Mouse (Mus musculus): ENCODE measurements at regions not wholly inside any gene's neighbourhood (a gene's known extent, or its start where the extent isn't known, plus 50 kb on each side); places are given as distances from the start of the nearest gene placed in this dataset.

GRCm38 (mm10) chr4:31627053-31627452 is 336.8 kb upstream of the Map3k7 start:
- DNase-seq: no peak

DNA sequence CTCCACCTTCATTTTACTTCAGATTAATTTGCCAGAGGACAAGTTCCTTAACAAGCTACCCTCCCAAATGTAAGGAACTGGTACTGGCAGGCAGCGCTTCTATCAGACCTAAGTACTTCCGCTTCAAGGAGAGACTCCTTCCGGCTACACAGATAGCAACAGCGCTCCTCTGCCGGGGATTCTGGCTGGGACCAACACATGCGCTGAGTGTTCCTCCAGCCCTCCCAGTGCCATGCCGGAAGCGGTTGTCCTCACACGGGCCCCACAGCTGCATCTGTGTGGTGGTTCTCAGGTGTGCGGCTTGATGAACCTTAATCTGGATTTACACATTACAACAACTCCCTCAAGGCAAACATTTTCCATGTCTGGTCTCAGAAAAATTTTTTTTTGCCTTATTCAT is 336.1 kb upstream of the Map3k7 start:
- no peak for DNase-seq

DNA sequence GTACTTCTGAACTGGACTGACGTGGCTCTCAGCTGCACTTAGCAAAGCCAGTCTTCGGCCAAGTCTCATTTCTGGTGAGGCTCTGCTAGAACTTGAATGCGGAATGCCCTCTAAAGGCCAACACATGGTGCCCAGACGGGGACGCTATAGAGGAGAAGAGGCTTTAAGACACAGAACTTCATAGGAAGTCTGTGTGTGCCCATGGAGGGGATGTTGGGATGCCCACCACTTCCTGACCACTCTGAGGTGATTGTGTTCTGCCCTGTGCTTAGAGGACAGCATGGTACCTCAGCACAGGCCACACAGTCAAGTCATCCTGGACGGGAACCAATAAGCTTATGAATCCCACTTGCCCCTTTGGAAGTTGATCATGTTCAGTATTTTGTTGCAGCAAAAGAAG is 325.3 kb upstream of the Map3k7 start:
- no peak for DNase-seq

- DNase-seq: no peak
Observed at GRCm38 (mm10) chr4:31642161-31642560, 321.7 kb upstream of the Map3k7 start.

- DNase-seq: no peak
Observed at GRCm38 (mm10) chr4:31642593-31643290, 321.2 kb upstream of the Map3k7 start.

DNA sequence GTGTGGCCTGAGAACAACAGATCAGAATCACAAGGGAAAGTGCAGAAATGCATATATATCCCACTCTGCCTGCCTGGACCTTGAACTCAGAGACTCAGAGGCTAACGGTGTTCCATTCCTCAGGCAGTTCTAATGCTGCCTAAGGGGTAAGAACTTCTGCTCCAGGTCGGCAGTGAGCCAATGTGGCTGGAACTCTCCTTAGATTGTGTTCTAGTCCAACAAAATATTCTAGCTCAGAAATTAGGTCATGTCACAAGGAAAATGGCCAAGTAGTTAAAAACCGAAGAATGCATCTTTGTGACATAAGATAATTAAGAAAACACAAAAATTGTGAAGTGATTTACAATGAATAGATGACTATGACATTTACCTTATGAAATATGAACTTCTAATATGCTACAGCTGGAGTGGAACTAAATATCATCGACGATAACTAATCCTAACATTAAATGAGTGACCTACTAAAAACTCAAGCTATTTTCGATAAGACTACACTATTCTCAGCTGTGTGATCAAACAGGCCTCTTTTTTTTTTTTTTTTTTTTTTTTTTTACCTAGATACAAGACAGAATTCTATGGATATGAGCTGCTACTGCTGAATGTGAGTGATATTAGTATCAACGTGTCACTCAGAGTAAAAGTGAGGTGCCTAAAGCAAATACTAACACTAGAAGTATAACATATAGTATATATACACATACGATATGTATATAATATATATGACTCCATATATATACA is 315.1 kb upstream of the Map3k7 start:
- DNase-seq: no peak

- DNase-seq: no peak
Observed at GRCm38 (mm10) chr4:31655364-31656106, 308.4 kb upstream of the Map3k7 start.

GRCm38 (mm10) chr4:31656111-31656510 is 307.8 kb upstream of the Map3k7 start:
- no peak for DNase-seq

DNA sequence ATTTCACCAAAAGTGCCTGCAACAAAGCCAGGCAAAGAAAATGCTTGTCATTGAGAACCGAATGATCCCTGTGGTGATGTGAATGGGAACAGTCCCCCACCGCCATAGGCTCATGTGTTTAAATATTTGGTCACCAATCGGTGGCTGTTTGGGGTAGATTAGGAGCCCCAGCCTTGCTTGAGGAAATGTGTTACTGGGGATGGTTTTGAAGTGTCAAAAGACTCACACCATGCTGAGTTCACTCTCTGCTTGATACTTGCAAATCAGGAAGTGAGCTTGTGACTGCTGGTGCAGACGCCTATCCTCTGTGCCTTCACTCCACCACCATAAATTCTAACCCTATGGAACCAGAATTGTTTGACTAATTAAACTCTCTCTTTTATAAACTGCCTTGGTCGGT is 305.1 kb upstream of the Map3k7 start:
- DNase-seq: no peak

- DNase-seq: no peak
Observed at GRCm38 (mm10) chr4:31660896-31661295, 303.0 kb upstream of the Map3k7 start.

GRCm38 (mm10) chr4:31671530-31672170 is 292.2 kb upstream of the Map3k7 start:
- DNase-seq: no peak

- no peak for DNase-seq
Observed at GRCm38 (mm10) chr4:31672171-31672841, 291.6 kb upstream of the Map3k7 start.

GRCm38 (mm10) chr4:31672842-31673171 is 291.1 kb upstream of the Map3k7 start:
- no peak for DNase-seq

GRCm38 (mm10) chr4:31679007-31679590 is 284.8 kb upstream of the Map3k7 start:
- DNase-seq: no peak

DNA sequence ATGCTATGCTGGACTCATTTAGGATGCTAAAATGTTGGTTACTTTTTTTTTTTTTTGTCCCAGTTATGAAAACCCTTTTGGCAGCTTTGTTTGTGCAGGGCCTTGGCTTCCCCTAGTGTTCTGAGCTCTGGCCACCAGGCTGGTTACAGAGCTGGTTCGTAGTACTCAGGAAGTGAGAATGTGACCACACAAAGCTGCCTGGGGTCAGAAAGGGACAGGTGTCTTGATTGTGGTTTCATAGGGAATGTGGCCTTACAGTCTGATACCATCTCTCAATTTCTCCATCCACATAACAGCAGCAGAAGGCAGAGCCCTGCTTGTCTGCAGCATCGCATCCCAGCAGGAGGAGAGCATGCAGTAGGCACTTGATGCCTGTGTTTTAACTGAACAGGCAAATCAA is 282.9 kb upstream of the Map3k7 start:
- DNase-seq: no peak

- DNase-seq: no peak
Observed at GRCm38 (mm10) chr4:31689083-31689482, 274.8 kb upstream of the Map3k7 start.

DNA sequence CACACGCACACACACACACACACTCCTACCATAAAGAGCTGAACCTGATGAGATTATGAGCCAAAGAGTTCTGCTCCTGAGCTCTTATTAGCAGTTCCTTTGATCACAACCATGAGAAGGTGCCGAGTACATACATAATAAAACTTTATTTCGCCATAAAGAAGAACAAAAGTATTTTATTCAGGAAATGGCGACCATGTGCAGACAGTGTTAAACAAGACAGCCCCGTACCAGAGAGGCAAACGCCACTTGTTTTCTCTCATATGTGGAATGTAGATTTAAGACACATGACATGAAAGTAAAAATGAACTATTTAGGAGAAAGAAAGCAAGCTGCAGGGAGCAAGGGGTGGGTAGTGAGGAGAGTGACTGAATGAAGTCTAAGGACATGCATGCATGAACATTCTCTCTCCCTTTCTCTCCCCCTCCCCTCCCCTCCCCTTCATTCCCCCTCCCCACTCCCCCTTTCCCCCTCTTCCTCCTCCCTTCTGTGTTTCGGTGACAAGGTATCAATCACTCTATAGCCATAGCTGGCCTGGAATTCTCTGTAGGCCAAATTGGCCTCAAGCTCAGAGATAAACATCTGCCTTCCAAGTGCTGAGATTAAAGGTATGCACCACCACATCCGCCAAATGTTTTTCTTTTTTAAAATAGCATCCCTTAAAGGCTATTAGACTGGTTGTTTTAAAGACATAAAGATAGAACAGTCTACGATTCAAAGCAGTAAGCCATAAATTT is 266.0 kb upstream of the Map3k7 start:
- no peak for DNase-seq

- no peak for DNase-seq
Observed at GRCm38 (mm10) chr4:31698506-31698782, 265.5 kb upstream of the Map3k7 start.

- DNase-seq: no peak
Observed at GRCm38 (mm10) chr4:31699296-31699695, 264.6 kb upstream of the Map3k7 start.

DNA sequence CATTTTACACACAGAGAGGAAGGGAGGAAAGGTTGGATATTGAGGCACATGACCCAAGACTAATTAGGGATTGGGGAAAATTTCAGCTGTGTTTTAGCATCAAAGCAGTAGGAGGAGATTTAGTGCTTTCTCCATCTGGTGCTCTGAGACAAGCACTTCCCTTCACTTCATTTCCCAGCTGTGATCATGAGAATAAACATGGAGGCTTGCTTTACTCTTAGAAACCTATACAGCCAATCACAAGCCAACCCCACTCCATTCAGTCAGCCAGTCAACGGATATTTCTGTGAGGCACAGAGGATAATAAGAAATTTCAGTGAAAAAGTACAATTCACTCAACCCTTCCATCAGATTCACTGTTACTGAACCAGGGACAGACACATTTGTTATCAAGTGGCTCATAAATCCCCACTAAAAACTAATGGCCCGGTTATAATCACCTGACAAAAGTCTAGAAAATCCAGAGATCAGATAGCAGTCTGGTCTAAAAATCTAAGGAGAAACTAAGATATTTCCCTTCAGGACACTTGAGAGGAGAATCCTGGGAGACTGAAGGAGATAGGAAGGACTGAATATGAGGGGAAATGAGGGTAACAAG is 249.7 kb upstream of the Map3k7 start:
- no peak for DNase-seq

DNA sequence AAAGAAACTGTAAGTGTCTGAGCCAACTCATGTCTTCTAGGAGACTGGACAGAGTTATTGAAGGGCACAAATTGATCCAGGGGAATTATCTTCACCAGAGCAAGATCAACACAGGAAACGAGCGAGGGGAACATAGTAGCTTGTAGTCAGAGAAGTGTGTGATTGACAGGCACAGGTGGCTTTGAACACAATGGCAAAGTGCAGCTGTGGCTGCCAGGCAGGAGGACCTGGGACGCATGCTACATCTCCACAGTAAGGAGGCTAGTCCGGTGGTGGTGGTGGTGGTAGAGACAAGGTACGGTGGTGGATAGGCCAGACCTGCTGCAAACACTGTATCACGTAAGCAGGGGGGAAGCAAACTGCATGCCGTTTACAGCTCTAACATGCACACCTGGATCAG is 240.4 kb upstream of the Map3k7 start:
- no peak for DNase-seq

- no peak for DNase-seq
Observed at GRCm38 (mm10) chr4:31724400-31724799, 239.5 kb upstream of the Map3k7 start.
